Mouse (Mus musculus): ENCODE data around the gene Tmem218.
A peak's percentile ranks its signal among the peaks of the same experiment; 100 is the strongest.

Gene Tmem218

DNA sequence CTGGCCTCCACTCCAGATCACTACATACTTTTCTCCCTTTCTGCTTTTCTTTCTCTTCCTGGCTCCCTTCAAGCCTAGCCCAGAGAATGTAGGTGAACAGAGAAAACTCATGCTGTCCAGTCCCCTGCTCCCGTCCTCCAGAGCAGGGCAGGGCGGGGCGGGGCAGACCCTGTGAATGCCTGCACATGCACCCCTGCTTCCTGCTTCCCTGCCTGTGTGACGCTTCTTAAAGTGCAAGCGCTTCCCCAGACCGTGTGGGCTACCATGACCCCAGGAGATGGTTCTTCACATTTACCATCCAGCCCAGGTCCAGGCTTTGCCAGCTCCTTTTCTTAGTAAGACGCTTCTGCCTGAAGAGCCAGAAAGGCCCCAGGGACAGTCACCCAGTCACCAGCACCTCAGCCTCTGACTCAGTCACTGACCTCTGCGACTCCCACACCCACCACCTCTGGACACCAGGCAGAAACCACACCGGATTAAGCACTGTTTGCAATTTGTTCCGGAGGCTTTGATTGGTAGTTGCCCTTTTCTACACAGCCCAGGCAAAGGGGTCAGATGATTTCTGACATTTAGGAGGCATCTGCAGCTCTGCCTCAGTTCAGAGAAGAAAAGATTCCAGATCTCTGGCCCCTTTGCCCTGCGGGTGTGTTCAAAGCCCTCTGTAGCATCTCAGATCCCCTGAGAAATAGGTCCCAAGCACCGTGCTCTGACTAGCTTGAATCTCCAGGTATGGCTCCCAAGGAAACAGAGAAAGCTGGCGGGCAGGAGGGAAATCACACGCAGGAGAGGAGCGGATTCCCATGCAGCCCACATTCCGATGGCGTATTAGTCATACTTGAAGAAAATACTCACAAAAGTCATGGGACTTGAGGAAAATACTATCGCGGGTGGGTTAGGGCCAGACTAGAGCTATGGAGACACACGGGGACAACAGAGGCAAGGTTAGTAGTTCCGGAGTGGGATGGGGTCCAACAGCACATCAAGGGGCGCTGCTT is 24.5 kb downstream of the Tmem218 start:
- DNase-seq (ENCODE audit: low read depth): no peak

DNA sequence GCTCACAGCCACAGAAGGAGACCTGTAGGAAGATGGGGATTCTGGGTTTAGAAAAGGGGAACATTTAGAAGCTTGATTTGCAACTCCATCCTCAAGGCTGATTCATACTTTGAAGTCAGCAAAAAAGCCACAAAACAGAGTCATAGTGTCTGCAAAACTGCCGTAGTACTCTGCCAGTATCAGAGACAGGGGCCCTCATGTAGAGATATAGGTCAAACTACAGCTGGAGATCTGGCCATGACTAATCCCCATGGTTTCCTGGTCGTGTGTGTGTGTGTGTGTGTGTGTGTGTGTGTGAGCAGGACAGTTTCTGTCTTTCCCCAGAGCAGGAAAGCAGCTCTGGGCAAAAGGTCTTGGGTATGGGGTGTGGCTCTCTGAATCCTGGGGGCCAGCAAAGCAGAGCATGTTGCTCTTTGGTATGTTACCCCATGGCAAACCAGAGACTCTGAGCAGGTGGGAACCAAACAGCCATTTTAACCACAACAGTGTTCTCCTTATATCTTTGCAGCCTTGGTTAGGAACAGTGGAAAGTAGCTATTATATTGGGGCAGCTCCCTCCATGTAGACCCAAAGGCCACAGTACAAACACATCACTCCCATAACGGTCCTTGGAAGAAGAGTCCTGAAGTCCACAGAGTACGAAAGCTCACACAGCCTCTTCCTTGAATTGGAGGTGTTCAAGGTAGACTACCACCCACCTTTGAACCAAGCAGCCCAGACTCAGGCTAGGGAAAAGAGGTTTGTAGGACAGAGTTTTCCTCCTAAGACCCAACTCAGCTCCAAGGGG is 28.1 kb downstream of the Tmem218 start:
- no peak for DNase-seq (ENCODE audit: low read depth)

DNA sequence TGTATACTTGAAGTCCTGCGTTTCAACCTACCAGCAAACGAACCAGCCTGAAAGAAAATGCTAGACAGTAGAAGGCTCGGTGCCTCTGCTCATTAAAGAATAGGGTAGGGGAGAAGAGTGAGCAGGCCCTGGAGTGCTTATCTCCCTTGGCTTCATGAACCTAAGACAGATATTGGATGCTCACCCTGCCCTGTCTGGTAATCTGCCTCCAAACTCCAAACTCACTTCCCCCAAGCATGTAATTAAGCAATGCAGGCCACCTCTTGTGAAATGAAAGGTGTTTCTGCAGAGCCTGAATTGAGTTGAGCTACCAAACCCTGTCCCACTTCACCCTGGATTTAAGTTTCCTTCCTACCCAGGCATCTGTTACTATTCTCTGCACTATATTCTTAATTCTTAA is 34.7 kb downstream of the Tmem218 start:
- DNase-seq (ENCODE audit: low read depth): no peak

DNA sequence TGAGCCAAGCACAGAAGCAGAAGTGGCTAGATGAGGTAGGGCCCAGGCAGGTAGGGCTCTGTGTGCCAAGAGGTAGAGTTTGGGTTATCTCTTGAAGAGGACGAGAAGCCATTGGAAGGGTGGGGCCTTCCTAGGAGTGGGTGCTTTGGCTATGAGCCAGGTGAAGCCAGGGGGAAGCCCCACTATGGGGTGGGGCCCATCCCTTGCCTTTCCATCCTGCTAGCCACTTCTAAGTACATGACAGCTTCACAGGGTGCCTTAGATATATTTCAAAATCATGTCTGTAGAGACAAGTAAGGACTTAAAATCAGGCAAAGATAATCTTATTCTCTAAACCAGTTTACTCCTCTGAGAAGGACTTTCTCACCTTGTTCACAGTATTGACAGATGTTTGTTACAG is 36.6 kb downstream of the Tmem218 start:
- no peak for DNase-seq (ENCODE audit: low read depth)

DNA sequence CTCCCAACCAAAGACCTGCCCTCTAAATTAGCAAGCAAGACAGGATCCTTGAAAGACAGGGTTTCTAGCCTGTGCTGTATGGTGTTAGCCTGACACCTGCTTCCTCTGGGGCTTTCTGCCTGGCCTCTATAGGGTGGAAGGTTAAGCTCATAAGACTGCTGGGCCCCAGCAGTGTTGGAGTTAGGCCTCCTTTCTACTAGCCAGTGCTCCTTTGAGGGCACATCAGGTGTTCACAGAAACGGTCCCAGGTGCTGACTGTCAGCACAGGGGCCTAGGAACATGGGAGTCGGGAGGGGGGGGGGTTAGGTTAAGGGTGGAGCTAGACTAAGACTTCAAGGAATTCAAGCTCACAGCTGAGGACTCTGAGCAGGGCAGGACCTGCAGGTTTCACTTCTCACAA is 37.4 kb downstream of the Tmem218 start:
- DNase-seq (ENCODE audit: low read depth): no peak

DNA sequence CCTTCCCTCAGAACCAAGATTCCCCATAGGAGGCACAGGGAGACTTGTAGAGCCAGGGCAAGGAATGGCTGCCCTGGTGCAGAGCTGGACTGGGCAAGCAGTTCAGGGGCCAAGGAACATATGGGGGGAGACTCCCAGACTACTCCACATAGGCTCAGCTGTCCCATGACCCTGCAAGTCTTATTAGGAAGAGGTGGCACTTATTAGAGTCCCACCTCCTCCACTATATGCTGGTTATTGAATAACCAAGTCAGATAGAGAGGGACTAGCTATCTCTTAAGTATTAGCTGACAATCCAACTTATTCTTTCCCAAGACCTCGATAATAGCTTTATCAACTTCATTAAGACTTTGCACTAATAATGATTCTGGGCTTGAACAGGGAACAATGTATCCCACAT is 37.8 kb downstream of the Tmem218 start:
- DNase-seq (ENCODE audit: low read depth): no peak

DNA sequence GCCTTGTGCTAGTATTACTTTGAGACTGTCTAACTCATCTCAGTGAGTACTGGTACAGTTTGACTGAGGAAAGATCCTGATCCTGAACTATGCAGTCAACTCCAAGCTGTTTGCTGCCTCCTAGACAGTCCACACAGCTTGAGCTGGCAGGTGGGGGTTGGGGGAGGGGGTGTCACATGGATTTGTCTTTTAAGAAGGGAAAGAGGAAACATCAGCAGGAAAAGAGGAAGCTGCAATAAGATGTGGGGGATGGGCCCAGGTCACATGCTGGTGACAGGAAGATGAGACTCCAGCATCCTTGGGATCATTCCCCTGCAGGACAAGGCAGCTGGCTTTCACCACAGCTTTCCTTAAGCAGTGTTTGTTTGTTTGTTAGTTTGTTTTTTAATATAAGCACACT is 39.4 kb downstream of the Tmem218 start:
- DNase-seq (ENCODE audit: low read depth): peak; percentile 48

DNA sequence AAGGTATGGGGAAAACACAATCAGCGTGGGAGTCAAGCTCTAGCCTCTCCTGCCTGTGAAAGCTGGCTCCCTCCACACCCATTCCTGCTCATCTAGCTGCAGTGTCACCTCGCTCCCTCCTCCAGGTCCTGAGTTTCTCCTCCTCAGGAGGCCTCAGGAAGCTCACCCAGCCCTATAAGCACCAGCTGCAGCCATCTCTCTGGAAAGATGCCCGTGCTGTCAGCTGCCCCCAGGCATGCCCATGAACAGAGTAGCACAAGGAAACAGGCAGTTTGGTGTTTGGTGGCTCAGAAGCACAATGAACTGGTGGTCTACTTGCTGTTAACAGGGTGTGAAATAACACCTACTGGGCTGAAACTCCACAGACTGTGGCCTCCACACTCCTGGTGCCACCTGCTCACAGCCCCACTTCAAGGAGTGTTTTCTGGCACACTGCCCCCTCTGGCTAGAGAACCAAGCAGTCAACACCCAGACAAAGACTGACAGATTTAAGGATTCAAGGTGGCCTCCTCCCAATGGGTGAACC is 40.4 kb downstream of the Tmem218 start:
- no peak for DNase-seq (ENCODE audit: low read depth)

DNA sequence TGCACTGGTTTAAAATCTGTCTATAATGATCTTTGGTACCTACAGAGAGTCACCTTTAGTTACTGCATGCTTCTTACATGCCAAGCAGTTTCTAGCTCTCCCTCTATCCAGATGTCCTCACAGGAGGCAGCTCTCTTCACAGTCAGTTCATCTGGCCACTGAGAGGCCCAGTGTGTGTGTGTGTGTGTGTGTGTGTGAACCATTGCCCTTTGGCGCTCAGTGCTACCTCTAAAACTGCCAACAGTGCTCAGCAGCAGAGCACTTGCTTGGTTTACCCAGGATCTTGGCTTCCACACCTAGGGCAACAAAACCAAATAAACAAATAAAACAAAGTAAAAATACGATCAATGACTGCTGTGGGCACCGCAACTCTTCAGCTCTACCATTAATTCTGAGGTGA is 42.0 kb downstream of the Tmem218 start:
- DNase-seq (ENCODE audit: low read depth): no peak

DNA sequence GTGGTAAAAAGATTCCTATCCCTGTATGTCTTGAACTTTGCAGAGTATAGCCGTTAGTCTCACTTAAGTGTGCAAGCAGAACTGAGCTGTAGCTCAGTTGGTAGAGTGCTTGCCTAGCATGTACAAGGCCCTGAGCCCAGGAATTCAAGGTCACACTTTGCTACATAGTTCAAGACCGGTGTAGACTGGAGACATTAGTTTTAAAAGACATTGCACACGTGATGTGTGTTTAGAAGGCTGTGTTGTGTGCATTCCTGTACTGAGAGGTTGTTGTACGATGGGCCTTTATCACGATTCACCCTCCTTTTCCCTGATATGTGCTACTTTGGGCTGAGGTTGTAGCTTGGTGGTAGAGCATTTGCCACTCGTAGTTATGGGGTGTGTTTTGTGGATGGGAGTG is 42.6 kb downstream of the Tmem218 start:
- no peak for DNase-seq (ENCODE audit: low read depth)

DNA sequence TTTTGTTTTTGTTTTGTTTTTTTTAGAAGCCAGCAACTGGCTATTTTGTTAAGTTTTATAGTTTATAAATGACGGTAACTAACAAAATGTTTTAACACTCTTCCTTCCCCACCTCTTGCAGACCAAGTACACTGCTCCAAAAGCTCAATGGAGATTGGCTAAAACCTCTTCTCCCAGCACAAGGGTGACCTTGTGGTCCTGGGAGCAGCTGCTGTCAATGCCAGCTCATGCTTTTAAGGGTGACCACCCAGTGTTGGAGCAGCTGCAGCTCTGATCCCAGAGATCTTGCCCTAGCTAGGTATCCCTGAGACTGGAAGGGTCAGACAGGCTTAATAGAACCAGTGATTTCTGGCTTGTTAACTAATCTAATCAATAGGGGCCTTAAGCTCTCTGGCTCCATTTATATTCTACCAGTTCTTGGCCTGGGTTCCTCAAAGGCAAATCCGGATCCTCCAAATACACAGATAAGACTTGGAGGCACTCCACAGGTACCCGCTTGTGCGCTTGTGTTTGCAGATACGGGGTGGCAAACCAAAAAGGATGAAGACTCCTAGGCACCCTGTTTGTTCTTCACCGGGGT is 46.6 kb downstream of the Tmem218 start:
- no peak for DNase-seq (ENCODE audit: low read depth)

DNA sequence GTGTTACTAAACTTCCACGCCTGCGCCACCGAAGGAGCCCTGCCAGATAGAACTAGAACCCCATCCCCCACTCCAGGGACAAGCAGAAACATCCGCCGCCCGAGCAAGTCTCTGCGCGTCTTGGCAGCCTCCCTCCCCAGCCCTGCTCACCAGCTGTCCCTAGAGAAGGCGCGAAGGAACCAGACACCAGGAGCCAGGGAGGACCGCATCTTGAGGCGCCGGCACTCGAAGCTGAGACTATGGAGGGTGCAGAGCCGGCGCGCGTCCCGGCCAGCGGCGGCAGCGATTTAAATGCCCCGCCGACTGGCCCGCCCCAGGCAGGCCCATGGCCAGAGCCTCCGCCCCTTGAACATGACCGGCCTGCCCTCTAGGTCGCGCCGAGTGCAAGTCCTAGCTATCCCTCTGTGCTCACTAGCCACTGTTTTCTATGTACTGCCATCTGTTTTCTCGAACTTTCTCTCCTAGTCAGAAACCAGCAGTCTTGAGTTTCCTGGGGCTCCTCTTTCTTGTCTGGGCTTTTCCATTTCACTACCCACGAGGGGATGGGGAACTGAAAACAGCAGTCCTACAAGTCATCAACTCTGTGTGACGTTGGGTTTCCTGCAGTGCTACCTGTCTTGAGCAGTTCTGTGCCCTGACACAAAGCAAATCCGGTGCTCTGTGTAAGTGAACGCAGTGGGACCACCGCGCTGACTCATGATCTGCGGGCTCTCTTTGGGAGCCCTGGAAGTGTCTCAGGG is 47.3 kb downstream of the Tmem218 start, which contains the start of gene Slc37a2:
Slc37a2 (minus strand) TSS at position 590 of the 740 bp plus-strand sequence.
- peak; percentile 26 for DNase-seq (ENCODE audit: low read depth)

DNA sequence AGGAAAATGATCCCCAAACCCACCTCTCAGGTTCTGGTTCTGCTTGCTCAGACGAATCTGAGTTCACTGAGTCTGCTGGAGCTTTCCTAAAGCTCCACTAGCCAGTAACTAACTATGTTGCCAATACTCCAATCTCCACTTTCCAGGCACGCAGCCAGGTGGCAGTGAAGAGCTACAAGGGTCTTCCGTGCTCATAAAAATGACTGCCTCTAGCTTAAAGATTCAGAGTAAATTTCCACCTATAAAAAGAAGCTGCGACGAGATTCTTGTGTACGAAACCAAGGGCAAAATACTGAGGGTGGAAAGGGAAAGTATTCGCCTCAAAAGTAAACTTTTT is 47.8 kb downstream of the Tmem218 start:
- peak; percentile 26 for DNase-seq (ENCODE audit: low read depth)

DNA sequence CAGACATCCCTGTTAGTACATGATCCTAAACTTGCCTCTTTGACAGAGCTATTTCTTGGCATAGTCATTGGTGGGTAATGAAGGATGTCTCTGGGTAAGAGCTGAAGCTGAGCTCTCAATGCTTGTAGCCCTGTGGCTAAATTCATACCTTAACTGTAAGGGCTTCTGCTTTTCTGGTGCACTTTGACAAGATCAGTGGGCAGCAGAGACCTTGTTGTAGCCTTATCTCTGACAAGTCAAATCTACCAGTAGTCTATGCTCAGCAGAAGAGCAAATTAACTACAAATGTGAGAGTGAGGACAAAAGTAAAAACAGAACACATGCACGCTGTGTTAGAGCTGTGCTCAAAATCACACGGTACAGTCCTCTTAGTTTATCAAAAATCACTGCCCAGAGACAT is 58.6 kb downstream of the Tmem218 start:
- no peak for DNase-seq (ENCODE audit: low read depth)

Data from c-Kit-positive CD71-negative TER-119-negative erythroid progenitor cells, embryonic 14.5 days (primary cell).